Mouse (Mus musculus) adrenal gland, adult 2 months (tissue): ENCODE measurements at regions not wholly inside any gene's neighbourhood (a gene's known extent, or its start where the extent isn't known, plus 50 kb on each side); places are given as distances from the start of the nearest gene placed in this dataset.

Experiments used
- DNase-seq: peaks from one replicate; pipeline ENCODE4 v3.0.0; 2021

DNA sequence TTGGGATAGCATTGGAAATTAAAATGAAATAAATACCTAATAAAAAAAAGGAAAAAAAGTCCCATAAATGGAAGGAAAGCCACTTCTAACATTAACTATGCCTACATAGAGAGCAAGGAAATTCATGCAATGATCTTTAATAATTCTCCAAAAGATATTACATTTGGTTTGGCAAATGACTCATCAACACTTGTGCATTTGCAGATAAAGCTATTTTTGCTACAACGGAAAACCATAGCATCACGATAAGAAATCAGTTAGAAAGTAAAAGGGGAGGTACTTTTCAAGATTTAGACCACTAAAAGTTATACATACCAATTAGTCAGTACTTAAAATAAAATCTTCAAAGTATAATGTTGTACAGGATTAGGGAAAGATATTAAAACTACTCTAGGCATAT, 109.4 kb upstream of the Tom1l1 start:
- DNase-seq, result no peak

GRCm38 (mm10) chr11:90783537-90783936, 95.4 kb upstream of the Tom1l1 start:
- DNase-seq, result no peak

DNA sequence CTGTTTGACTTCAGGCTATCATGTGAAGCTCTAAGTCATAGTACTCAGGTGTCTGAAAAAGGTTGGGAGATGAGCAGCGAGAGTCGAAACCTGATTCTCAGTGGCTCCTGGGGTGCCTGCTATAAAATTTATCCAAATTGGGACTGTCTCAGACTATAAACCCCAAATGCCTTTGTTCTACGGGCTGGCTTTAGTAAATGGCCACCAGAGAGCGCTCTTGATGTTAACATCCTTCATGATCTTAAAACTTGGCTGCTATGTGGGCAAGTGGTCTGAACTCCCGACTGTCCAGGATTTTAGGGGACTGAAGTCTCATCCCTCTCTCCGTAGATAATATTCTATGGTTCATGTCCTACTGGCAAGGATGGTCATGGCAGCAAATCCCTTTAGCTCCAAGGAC, 94.8 kb upstream of the Tom1l1 start:
- peak; percentile 14 for DNase-seq

GRCm38 (mm10) chr11:90775752-90776151, 87.6 kb upstream of the Tom1l1 start:
- no peak for DNase-seq

- no peak for DNase-seq
Observed at GRCm38 (mm10) chr11:90755981-90756380, 67.8 kb upstream of the Tom1l1 start.

- no peak for DNase-seq
Observed at GRCm38 (mm10) chr11:90748448-90748847, 60.3 kb upstream of the Tom1l1 start.

DNA sequence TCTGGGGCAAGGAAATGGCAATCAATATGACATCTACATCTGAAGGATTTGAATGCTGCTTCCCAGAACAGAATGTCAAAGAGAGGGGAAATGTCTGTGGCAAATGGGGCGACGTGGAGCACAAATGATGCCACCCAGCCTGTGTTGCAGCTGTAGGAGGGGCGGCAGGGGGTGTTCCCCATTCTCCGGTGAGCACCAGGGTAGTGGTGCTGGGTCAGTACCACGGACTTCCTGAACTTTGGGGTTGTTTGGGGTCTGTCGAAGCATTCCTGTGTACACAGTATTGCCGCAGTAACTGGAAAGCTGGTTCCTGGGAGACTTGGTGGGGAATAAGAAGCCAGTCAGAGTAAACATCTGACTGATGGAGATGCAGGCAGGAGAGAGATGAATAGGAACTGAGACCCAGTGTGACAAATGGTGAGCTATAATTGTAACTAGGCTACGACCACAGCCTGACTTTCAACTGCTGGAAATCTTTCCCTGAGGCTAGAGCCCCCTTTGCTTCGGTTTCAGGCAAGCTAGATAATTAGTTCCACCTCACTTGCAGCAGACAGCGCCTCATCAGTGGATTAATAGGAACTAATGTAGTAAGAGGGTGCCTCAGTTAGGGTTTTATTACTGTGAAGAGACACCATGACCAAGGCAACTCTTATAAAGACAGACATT, 53.9 kb upstream of the Tom1l1 start:
- DNase-seq, result no peak

GRCm38 (mm10) chr11:90739501-90739900, 51.3 kb upstream of the Tom1l1 start:
- no peak for DNase-seq

- DNase-seq, result no peak
Observed at GRCm38 (mm10) chr11:90738741-90739140, 50.6 kb upstream of the Tom1l1 start.
